Mouse (Mus musculus): ENCODE data around the gene Flnb.

Gene Flnb

GRCm38 (mm10) chr14:7817770-7818462, at the start of gene Flnb:
TSS of gene Flnb (plus strand) at chr14:7817957.
- in situ Hi-C loops (cut with MboI; ENCODE audit: low pct_unique_long_range_greater_than_20kb in 1 of 2, low sequenced_read_pairs in 2 of 2, unreplicated experiment in 1 of 2), result loop anchor here (10.0 to 25.0 kb wide), 5 partner anchors 94 to 237 kb away; partner anchors contain the start of genes Dnase1l3 (in 1 of the 2) and Gm45521 (in 1 of the 2)

- in situ Hi-C loops (cut with MboI; ENCODE audit: low pct_unique_long_range_greater_than_20kb in 1 of 2, low sequenced_read_pairs in 2 of 2, unreplicated experiment in 1 of 2), result loop anchor here in 1 of 2 experiments (25.0 kb wide), 1 partner anchor 88 kb away; no protein-coding TSS in a partner anchor
Measured at GRCm38 (mm10) chr14:7773714-7774389, 43.9 kb upstream of the Flnb start.

GRCm38 (mm10) chr14:7786073-7786472, 31.7 kb upstream of the Flnb start:
- in situ Hi-C loops (cut with MboI; ENCODE audit: low pct_unique_long_range_greater_than_20kb in 1 of 2, low sequenced_read_pairs in 2 of 2, unreplicated experiment in 1 of 2), result loop anchor here in 1 of 2 experiments (25.0 kb wide), 2 partner anchors 376 to 551 kb away; partner anchors contain the start of gene Pdhb

GRCm38 (mm10) chr14:7789266-7790030, 28.3 kb upstream of the Flnb start:
- in situ Hi-C loops (cut with MboI; ENCODE audit: low pct_unique_long_range_greater_than_20kb in 1 of 2, low sequenced_read_pairs in 2 of 2, unreplicated experiment in 1 of 2), result loop anchor here in 1 of 2 experiments (25.0 kb wide), 2 partner anchors 373 to 548 kb away; partner anchors contain the start of gene Pdhb

GRCm38 (mm10) chr14:7791061-7791531, 26.7 kb upstream of the Flnb start:
- in situ Hi-C loops (cut with MboI; ENCODE audit: low pct_unique_long_range_greater_than_20kb in 1 of 2, low sequenced_read_pairs in 2 of 2, unreplicated experiment in 1 of 2), result loop anchor here in 1 of 2 experiments (25.0 kb wide), 2 partner anchors 371 to 546 kb away; partner anchors contain the start of gene Pdhb

- in situ Hi-C loops (cut with MboI; ENCODE audit: low pct_unique_long_range_greater_than_20kb in 1 of 2, low sequenced_read_pairs in 2 of 2, unreplicated experiment in 1 of 2), result loop anchor here in 1 of 2 experiments (25.0 kb wide), 2 partner anchors 371 to 546 kb away; partner anchors contain the start of gene Pdhb
Measured at GRCm38 (mm10) chr14:7791532-7792159, 26.1 kb upstream of the Flnb start, which contains the start of gene Gm26661. TSS of gene Gm26661 (plus strand) at chr14:7791587.

- in situ Hi-C loops (cut with MboI; ENCODE audit: low pct_unique_long_range_greater_than_20kb in 1 of 2, low sequenced_read_pairs in 2 of 2, unreplicated experiment in 1 of 2), result loop anchor here in 1 of 2 experiments (25.0 kb wide), 2 partner anchors 366 to 541 kb away; partner anchors contain the start of gene Pdhb
Measured at GRCm38 (mm10) chr14:7795961-7796360, 21.8 kb upstream of the Flnb start.

- in situ Hi-C loops (cut with MboI; ENCODE audit: low pct_unique_long_range_greater_than_20kb in 1 of 2, low sequenced_read_pairs in 2 of 2, unreplicated experiment in 1 of 2), result loop anchor here in 1 of 2 experiments (10.0 to 25.0 kb wide), 2 partner anchors 112 to 194 kb away; partner anchors contain the start of gene Dnase1l3
Measured at GRCm38 (mm10) chr14:7800611-7801010, 17.1 kb upstream of the Flnb start.

GRCm38 (mm10) chr14:7801831-7802230, 15.9 kb upstream of the Flnb start:
- in situ Hi-C loops (cut with MboI; ENCODE audit: low pct_unique_long_range_greater_than_20kb in 1 of 2, low sequenced_read_pairs in 2 of 2, unreplicated experiment in 1 of 2), result loop anchor here in 1 of 2 experiments (10.0 to 25.0 kb wide), 2 partner anchors 110 to 193 kb away; partner anchors contain the start of gene Dnase1l3

- in situ Hi-C loops (cut with MboI; ENCODE audit: low pct_unique_long_range_greater_than_20kb in 1 of 2, low sequenced_read_pairs in 2 of 2, unreplicated experiment in 1 of 2), result loop anchor here in 1 of 2 experiments (10.0 to 25.0 kb wide), 2 partner anchors 108 to 191 kb away; partner anchors contain the start of gene Dnase1l3
Measured at GRCm38 (mm10) chr14:7803874-7804557, 13.7 kb upstream of the Flnb start.

GRCm38 (mm10) chr14:7804558-7804905, 13.2 kb upstream of the Flnb start:
- in situ Hi-C loops (cut with MboI; ENCODE audit: low pct_unique_long_range_greater_than_20kb in 1 of 2, low sequenced_read_pairs in 2 of 2, unreplicated experiment in 1 of 2), result loop anchor here in 1 of 2 experiments (10.0 to 25.0 kb wide), 2 partner anchors 108 to 190 kb away; partner anchors contain the start of gene Dnase1l3

GRCm38 (mm10) chr14:7807711-7808110, 10.0 kb upstream of the Flnb start:
- in situ Hi-C loops (cut with MboI; ENCODE audit: low pct_unique_long_range_greater_than_20kb in 1 of 2, low sequenced_read_pairs in 2 of 2, unreplicated experiment in 1 of 2), result loop anchor here in 1 of 2 experiments (10.0 to 25.0 kb wide), 2 partner anchors 105 to 187 kb away; partner anchors contain the start of gene Dnase1l3

GRCm38 (mm10) chr14:7808501-7808981, 9.2 kb upstream of the Flnb start:
- in situ Hi-C loops (cut with MboI; ENCODE audit: low pct_unique_long_range_greater_than_20kb in 1 of 2, low sequenced_read_pairs in 2 of 2, unreplicated experiment in 1 of 2), result loop anchor here in 1 of 2 experiments (10.0 to 25.0 kb wide), 2 partner anchors 104 to 186 kb away; partner anchors contain the start of gene Dnase1l3

GRCm38 (mm10) chr14:7809043-7809955, 8.5 kb upstream of the Flnb start:
- in situ Hi-C loops (cut with MboI; ENCODE audit: low pct_unique_long_range_greater_than_20kb in 1 of 2, low sequenced_read_pairs in 2 of 2, unreplicated experiment in 1 of 2), result loop anchor here in 1 of 2 experiments (10.0 to 25.0 kb wide), 2 partner anchors 103 to 186 kb away; partner anchors contain the start of gene Dnase1l3

GRCm38 (mm10) chr14:7818463-7819121, 835 bp downstream of the Flnb start:
- in situ Hi-C loops (cut with MboI; ENCODE audit: low pct_unique_long_range_greater_than_20kb in 1 of 2, low sequenced_read_pairs in 2 of 2, unreplicated experiment in 1 of 2), result loop anchor here (10.0 to 25.0 kb wide), 5 partner anchors 94 to 236 kb away; partner anchors contain the start of genes Dnase1l3 (in 1 of the 2) and Gm45521 (in 1 of the 2)
